Mouse (Mus musculus) right cerebral cortex, postnatal 10 days (tissue): Measurements from ENCODE around the gene Arid3b.

Experiments
- DNase-seq, 2 experiments: peaks; one replicate each; pipeline ENCODE4 v3.0.0; 2021; ENCODE audit warnings: low spot score in 2 of 2

The Arid3b gene

DNA sequence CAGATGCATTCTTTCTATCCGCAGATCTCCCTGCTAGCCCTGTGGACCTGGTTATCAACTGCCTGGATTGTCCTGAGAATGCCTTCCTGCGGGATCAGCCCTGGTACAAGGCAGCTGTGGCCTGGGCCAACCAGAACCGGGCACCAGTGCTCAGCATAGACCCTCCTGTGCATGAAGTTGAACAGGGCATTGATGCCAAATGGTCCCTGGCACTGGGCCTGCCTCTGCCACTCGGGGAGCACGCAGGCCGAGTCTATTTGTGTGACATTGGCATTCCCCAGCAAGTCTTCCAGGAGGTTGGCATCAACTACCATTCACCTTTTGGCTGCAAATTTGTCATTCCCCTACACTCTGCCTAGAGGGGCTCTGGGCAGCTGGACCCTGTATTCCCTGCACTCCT is 88.5 kb downstream of the Arid3b start:
- peak; percentile 55 to 71 for DNase-seq

DNA sequence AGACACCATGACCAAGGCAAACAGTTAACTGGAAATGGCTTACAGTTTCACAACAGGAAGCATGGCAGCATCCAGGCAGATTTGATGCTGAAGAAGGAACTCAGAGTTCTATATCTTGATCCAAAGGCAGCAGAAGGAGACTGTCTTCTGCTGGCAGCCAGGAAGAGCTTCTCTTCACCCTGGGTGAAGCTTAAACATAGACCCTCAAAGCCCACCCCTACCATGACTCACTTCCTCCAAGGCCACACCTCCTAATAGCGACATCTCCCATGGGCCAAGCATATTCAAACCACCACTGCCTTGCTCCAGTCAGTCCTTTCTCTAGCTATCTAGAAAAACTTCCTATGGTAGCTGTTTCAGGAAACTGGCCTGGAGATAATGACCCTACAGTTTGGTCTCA is 89.5 kb downstream of the Arid3b start:
- DNase-seq = no peak

- peak in 1 of 2 experiments; percentile 67 for DNase-seq
These were observed 92.0 kb downstream of the Arid3b start for GRCm38 (mm10) chr9:57744462-57745091.
